Mouse (Mus musculus) MEL (cell line): ENCODE data around the gene Arhgef7.

Experiments used
- EP300 ChIP-seq, 2 experiments: IDR thresholded peaks; 2 replicates each; pipeline ENCODE4 v1.6.1; 2011; ENCODE audit warnings: improper control_type of control experiment in 2 of 2, low read length in 2 of 2, low read depth in 1 of 2, mild to moderate bottlenecking in 1 of 2
- MAFK ChIP-seq: IDR thresholded peaks from 2 replicates; pipeline ENCODE4 v1.6.1; 2011; ENCODE audit warnings: low read depth, mild to moderate bottlenecking, low read length, improper control_type of control experiment, borderline replicate concordance
- USF2 ChIP-seq, 2 experiments: IDR thresholded peaks; 2 replicates each; pipeline ENCODE4 v1.6.1; 2011 to 2012; ENCODE audit warnings: improper control_type of control experiment in 2 of 2, low read length in 2 of 2, borderline replicate concordance in 1 of 2, inconsistent platforms in 1 of 2, low read depth in 1 of 2, mild to moderate bottlenecking in 1 of 2; ENCODE audit not compliant: insufficient read depth in 1 of 2

DNA sequence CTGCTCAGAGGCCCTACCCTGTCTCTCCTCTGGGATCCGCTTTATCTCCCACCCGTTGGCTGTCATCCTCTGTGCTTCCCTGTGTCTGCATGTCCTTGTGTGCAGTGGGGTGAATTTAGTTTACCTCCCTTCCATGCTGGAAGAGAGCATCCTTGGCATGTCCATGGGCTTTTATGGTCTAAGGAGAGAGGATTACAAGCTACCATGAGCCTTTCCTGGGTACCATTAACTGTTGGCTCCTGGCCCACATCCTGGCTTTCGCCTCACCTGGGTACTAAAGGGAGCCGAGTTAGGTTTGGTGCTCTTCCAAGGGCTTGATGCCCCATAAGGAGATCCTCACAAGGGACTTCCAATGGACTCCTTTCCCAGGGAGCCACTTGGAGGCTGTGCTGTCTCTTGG lies 53.1 kb downstream of the Arhgef7 start:
- TF ChIP-seq EP300 (IDR thresholded peaks at IDR 0.05; ENCODE audit: low read depth in 1 of 2, low read length in 2 of 2) (no peak), MAFK (no peak), USF2 (IDR thresholded peaks at IDR 0.05; ENCODE audit: borderline replicate concordance in 1 of 2, insufficient read depth in 1 of 2, low read depth in 1 of 2, low read length in 2 of 2) (no peak)
